Mouse (Mus musculus): ENCODE measurements around the gene Colgalt1.
A peak's percentile ranks its signal among the peaks of the same experiment; 100 is the strongest.

The Colgalt1 gene

DNA sequence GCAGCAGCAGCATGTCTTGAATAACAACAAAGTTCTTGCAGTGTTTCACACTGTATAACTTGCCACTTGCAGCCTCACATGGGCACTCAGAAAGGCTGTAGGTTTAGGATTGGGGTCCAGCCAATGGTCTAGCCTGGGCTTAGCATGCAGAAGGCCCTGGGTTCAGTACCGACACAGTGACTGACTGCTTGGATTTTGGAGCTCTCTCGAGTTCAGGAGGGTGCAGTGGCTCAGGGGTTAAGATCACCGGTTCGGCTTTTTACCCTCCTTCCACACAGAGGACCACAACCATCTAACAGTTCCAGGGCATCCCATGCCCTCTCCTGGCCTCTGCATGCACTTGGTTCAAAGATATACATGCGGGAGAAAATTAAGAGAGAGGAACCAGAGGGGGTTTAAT lies 19.8 kb upstream of the Colgalt1 start:
- DNase-seq (ENCODE audit: extremely low read depth, low read depth), result no peak

DNA sequence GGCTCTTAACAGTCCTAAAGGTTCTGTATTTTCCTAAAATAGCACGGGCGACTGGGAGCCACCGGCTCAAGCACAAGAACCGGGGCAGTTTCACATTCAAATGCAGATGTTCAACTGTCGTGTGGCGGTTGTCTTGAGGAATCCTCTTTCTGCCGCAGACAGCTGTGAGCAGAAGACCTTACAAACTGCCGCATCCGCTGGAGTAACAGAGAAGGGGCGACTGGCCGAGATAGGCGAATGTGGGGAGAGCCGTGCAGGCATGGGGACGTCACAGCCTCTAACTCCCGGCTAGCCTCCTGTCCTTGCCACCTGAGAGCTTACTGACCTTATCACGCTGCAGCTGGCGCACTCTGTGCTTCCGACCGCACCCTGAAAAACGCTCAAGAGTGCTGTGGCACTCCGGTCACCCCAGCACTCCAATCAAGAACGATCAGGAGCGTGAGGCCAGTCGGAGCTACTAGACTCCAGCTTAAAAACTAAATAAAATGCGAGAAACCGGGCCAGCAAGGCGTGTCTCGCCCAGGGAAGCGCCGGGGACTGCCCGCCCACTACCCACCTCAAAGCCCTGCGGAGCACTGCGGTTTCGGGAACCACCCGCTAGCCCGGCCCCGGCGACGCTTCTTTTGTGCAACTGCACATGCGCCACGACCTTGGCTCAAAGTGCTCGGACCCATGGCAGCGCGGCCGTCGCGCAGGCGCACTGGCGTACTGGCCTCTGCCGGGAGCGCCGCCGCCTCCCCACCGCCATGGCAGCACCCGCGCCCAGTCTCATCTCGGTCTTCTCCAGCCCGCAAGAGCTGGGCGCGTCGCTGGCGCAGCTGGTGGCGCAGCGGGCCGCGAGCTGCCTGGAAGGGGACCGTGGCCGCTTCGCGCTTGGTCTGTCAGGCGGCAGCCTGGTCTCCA lies 19.1 kb upstream of the Colgalt1 start, which contains the start of gene Pgls:
Gene Pgls, plus strand, starts transcription at position 706 of the 903 bp plus-strand sequence.
- peak; percentile 82 for DNase-seq (ENCODE audit: extremely low read depth, low read depth)

DNA sequence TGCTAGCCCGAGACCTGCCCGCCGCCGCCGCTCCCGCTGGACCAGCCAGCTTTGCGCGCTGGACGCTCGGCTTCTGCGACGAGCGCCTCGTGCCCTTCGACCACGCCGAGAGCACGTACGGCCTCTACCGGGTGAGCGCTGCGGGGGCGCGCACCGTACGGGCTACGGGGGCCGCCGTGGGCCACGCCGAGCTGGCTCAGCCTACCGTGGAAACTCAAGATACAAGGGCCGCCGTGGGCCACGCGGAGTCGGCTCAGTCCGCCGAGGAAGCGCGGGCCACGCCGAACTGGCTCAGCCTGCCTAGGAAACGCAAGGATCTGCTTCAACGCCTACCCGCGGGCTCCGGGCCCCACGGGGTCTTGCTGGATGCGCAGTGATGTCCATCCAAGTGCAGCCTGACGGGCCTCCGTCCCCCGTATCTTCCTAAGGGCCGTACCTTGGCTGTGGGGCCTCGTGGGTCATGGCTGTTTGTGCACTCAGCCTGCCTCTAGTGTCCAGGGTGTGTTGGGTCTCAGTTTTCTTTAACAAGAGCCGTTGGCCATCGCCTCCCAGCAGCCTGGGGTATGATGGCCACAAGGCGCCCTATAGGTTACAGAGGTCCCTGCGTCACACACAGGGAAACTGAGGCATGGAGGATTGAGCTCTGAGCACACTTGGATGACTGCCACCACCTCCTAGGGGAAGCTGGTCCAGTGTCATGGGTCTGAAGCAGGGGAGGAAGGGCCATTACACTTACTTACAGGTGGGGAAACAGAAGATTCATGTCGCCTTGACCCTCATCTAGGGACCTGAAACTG lies 18.2 kb upstream of the Colgalt1 start:
- DNase-seq (ENCODE audit: extremely low read depth, low read depth), result no peak

DNA sequence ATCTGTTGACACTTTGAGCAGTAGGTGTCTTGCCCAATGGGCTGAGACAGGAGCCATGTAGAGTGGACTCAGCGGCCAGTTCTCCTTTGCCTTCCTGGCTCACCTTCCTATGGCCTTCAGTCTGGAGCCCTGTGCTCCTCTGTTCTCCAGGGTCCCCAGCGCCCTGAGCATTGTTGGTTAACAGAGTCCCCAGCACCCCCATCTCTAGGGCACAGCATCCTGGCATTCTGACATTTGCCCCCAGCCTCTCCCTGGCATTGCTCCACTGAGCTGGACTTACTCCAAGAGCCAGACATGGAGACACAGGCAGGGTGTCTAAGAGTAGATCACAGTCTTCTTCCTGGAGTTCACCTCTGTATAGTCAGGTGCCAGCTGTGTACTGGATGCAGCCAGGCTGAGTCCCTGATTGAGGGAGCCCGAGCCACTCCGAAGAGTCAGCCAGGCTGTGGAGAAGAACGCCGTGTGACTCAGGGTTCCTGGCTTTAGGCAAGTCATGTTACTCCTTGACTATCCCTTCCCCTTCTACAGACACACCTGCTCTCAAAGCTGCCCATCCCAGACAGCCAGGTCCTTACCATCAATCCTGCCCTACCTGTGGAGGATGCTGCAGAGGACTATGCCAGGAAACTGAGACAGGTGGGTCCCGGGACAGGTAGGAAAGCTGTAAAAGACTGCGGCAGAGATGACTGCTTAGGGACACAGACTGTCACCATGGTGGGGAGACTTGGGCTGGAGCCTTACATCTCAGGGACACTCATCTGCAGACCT lies 17.1 kb upstream of the Colgalt1 start:
- no peak for DNase-seq (ENCODE audit: extremely low read depth, low read depth)

DNA sequence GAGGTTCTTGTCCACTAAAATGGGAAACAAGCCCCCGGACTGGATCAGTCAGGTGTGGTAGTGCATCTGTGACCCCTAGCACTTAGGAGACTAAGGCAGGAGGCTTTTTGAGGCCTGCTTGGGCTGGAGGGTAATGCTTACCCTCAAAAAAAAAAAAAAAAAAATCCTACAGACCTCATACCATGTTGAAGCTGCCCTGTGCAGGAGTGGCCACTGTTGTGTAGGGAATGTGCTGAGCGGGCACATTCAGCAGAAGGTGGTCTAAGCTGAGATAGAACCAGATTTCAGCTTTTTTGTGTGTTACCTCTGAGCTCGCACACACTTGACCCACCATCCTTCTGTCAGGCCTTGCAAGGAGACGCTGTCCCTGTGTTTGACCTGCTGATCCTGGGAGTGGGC lies 16.5 kb upstream of the Colgalt1 start:
- DNase-seq (ENCODE audit: extremely low read depth, low read depth), result no peak

DNA sequence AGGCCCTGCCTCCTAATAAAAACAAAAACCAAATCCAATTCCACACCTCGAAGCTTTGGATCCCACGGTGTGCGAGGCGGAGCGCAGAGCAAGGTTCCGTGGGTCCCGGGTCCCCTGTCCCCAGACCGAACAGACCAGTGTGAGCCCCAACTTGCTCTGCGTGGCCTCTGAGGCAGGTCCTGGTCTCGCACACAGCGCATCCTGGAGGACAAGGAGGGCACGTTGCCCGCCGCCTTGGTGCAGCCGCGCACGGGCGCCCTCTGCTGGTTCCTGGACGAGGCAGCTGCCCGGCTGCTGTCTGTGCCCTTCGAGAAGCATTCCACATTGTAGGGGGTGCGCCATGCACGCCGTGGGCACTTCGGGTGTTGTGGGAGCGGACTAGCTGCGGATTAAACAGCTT lies 14.9 kb upstream of the Colgalt1 start:
- DNase-seq (ENCODE audit: extremely low read depth, low read depth), result no peak

DNA sequence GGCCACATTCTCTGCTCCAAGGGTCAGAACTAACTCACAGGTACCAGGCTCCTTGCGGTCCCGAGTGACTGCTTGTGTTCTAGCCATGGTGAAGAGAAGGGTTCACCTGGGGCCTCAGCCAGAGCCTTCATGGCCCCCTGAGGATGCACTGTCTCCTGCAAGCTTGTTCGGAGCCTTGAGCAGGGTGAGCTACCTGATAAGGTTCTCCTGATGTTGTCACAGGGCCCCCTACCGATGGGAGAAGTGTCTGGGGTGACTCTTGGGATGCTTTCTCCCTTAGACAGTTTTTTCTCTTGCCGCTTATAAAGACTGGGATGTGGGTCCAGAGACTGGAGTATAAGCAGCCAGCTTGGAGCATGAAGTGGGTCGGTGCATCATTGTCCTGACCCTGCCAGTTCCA lies 14.4 kb upstream of the Colgalt1 start:
- no peak for DNase-seq (ENCODE audit: extremely low read depth, low read depth)

DNA sequence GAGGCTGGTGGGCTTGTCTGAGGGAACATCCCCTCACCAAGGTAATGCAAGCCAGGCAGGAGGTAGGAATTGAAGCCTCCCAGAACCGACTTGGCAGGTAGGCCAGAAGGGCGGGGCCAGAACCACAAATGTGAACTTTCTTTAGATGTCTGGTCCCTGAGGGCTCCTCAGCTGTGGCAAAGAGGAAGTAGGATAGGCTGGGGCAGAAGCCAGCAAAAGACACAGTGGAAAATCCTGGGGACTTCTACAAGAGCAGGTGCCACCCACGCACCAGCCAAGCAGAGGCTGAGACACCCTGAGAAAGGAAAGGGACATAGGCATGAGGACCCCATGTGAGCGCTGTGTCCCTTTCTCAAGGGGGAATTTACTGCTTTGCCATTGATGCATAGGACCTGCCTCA lies 14.0 kb upstream of the Colgalt1 start:
- peak; percentile 60 for DNase-seq (ENCODE audit: extremely low read depth, low read depth)

DNA sequence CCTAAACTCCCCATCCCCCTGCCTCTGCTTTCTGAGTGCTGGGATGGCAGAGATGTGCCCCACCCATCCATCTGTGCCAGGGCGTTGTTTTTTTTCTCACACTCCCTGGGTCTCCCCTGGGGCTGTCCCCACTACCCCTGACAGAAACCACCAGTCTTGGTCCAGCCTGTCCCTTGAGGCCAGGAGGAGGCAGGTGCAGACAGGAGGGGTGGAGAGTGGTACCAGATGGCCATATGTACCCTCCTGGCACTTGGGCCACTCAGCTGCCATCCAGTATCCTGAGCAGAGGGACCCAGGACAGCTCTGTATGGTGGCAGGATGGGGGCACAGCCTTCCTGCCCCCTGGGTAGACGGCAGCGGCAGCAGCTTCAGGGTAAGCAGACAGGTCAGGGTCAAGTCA lies 13.3 kb upstream of the Colgalt1 start, which contains the start of gene Fam129c:
Gene Fam129c, plus strand, starts transcription at position 198 of the 400 bp plus-strand sequence.
- DNase-seq (ENCODE audit: extremely low read depth, low read depth), result no peak

DNA sequence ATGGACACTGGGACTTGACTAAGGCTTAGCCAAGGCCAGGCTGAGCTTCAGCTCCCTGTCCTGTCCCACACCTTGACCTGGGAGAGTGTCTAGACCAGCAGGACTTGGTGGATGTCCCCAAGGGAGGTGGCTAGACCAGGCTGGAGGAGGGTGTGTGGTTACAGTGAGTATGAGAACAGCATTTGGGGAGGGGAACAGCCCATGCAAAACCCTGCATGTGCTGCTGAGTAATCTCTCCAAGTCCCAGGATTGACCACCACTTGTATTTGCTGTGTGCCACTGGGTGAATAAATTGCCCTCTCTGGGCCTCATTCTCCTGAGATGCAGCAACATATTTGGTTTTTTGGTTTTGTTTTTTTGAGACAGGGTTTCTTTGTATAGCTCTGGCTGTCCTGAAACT lies 12.4 kb upstream of the Colgalt1 start:
- DNase-seq (ENCODE audit: extremely low read depth, low read depth), result no peak

DNA sequence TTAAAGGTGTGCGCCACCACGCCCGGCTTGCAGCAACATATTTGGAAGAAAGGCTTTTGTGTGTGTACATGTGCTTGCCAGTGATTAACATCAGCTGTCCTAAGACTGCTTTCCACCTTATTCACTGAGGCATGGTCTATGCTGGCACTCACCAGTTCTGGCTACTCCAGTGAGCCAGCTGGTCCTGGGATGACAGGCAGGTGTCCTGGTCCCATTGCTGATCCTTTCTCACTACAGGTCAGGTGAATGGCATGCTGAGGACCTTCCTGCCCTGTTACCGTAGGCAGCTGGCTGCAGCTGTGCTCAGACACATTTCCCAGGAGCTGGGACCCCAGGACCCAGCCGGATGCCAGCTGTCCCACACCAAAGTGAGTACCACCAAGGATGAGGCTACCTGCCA lies 12.0 kb upstream of the Colgalt1 start:
- no peak for DNase-seq (ENCODE audit: extremely low read depth, low read depth)

DNA sequence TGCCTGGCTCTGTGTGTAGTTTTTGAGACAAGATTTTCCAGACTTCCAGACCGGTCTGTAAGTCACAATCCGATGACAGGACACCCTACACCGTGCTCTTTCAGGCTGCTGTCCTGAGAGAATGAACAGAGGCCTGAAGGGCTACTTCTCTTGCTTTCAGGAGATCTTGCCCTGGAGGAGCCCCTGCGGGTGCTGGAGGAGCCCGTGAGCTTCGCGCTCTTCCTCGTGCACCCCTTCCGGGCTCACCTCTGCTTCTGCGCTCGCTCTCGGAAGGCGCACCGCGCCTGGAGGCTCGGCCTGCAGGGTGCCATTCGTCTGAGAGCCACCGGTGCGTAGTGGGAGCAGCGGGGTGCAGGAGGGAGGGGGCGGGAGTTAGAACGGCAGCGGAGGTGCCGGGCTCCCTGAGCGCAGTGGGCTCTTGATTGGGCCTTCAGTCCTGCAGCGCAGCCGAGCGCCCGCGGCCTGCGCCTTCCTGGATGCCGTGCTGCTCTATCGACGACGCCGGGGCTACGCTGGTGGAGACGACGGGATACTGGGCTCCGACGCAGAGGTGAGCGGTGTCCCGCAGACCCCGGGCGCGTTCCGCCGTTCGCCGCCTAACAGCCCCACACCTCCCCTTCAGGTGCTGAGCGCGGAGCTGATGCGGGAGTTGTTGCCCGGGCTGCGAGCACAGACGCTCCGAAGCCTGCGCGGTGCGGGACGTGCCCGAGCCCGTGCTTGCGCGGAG lies 8.7 kb upstream of the Colgalt1 start:
- no peak for DNase-seq (ENCODE audit: extremely low read depth, low read depth)

DNA sequence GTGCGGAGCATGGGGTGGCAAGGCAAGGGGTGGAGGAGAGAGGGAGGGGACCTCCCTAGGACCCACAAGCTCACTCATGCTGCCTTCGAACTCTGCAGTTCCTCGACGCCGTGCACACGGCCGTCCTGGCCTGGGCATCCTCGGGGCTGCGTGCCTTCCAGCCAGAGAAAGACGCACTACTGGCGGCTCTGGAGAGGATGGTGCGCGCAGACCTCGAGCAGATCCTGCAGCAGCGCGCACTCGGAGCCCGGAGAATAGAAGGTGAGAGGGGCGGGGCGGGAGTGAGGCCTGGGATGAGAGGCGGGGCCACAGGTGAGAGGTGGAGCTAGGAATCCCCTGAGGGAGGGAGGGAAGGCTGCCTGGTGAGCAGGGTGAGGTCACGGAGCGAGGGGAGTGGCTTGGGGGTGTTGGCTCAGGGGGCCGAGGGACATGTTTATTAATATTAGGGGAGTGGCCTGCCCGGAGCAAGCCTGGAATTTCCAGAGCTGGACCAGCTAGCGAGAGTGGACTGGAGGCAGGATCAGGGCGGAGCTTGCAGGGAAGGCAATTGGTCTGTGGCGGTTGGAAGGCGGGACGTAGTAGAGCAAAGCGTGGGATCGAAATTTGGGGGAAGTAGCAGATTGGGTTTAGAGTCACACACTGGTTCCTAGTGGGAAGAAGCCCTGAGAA lies 8.0 kb upstream of the Colgalt1 start:
- no peak for DNase-seq (ENCODE audit: extremely low read depth, low read depth)

DNA sequence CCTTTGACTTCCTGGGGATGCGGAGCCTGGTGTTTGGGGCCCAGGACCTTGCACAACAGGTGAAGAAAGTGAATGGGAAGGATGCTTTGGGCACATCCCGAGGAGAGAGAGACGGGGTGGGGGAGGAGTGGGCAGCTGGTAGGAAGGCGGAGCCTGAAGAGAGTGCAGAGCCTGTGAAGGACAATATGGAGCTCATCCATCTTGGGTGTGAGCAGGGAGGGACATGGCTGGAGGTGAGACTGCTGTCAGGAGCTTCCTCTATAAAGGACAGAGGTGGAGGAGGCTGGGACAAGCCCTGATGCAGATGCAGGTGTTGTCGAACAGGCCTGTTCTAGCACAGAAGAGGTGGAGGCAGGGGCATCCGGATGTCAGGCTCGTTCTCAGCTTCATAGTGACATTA lies 6.8 kb upstream of the Colgalt1 start:
- no peak for DNase-seq (ENCODE audit: extremely low read depth, low read depth)

DNA sequence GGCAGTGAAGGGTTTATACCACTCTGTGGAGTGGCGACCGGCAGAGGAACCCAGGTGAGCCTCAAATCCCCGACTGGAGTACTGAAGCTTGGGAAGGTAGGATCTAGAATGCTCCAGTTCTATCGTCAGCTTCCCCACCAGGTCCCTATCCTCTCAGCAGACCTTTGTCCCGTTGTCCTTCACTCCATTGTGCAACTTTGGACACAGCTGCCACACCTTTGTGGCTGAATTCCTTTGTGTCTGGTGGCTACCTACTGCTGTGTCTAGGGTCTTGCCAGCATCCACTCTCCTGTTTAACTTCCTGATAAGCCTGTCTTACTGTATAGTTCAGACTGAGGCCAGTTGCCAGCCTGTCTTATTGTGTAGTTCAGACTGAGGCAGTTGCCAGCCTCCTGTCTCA lies 1.3 kb downstream of the Colgalt1 start:
- DNase-seq (ENCODE audit: extremely low read depth, low read depth), result no peak

DNA sequence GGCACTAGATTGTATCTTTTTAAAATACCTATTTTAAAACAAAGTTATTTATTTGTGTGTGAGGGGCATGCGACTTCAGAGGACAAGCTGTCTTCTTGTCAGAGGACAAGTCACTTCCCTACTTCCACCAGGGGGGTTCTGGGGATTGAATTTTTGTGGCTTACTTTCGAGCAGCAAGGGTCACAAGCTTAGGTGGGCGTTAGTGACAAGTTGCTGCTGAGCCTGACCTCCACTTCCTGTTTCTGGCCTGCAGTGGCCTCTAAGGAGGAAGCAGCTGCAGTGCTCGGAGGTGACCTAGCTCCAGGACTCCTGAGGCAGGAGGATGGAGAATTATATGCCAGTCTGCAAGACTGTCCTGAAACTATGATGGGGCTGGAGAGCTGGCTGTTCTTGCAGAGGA lies 2.6 kb downstream of the Colgalt1 start:
- DNase-seq (ENCODE audit: extremely low read depth, low read depth), result no peak

DNA sequence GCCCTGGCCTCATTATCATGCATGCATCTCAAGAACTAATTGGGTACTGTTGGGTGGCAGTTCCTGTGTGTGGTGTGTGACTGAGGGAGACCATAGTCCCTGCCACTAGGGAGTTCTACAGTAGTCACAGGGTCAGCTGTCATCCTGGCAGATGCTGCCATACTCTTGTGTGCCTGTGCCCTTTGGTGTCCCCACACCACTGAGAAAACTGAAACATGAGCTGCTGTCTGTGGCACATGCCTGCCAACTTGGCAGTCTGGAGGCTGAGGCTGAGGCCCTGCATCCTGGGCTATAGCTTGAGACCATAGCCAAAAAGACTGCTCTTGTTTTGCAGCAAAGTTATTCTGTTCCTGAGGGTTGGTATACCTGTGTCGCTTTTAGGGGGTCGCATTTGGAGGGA lies 9.0 kb downstream of the Colgalt1 start:
- DNase-seq (ENCODE audit: extremely low read depth, low read depth), result no peak

DNA sequence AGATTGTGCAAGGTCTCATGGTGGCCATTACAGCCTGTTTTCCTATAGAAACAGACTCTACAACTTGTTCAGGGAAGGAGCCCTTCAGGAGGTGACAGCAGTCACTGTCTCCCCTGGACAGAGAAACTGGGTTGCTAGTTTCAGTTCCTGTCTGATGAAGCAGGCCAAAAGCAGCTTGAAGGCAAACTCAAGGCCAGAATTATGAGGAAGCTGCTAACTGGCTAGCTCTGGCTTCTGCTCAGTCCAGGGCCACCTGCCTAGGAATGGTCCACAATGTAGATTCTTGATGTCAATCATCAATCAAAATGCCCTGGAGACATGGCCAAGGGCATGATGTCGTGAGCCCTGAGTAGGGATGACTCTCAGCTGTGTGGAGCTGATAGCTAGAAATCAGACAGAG lies 14.3 kb downstream of the Colgalt1 start:
- no peak for DNase-seq (ENCODE audit: extremely low read depth, low read depth)

DNA sequence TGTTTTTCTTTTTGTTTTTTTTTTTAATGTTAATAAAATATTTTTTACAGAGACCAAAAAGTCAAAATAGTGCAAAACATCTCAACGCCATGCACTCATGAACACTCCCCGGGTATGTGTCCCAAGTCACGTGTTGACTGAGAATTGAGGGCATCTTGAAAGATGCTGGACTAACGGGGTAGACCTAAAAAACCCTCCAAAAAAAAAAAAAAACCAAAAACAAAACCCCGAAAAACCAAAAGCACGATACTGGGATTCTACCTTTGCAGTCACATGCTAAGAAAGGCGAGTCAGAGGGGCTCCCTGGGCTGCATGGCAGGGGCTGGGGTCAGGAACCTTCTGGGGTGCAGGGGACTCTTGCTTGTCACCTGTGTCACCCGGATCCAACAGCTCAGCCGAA lies 16.0 kb downstream of the Colgalt1 start:
- no peak for DNase-seq (ENCODE audit: extremely low read depth, low read depth)

DNA sequence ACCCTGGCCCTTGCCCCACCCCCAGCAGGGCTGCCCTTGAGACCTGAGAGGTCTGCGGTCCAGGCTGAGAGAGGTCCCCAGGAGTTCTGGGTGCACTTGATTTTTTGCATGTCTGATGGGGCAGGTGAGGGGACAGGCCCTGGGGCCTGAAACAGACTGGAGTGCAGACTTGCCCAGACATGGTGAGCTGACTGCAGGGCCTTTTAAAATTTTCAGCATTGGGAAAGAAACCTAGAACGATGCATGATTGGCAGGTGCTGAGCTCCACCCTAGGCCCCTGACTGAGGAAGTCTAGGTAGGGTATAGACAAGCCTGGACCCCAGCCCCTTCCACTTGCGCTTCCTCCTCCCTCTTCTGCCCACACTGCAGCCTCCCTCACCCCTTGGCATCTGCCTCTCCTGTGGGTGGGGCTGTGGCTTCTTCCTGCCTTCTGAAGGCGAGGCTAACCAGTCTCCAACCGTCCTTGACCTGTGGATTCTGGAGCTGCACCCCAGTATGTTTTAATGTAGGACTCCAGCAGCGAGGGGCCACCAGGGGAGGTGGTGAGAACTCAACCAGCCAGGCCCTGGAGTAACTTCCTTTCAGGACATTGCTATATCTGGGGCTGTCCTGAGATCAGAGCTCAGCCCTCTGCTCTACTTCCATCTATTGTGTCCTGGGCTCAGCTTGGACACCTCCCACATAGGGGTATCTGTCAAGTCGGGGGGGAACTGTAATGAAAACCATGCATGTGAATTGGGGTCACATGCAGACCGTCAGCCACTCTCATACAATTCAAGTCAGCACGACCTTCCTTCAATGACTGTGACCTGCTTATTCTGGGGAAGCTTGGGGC lies 16.7 kb downstream of the Colgalt1 start:
- DNase-seq (ENCODE audit: extremely low read depth, low read depth), result no peak
